Mouse (Mus musculus) MEL (cell line): ENCODE results near the gene Gm49342.

ENCODE experiments used
- CHD2 ChIP-seq: IDR thresholded peaks from 2 replicates; pipeline ENCODE4 v1.6.1; 2011; ENCODE audit warnings: low read length, improper control_type of control experiment
- CTCF ChIP-seq, 3 experiments: IDR thresholded peaks in 2 of 3; conservative IDR thresholded peaks in 1 of 3; 2 replicates each; pipeline ENCODE4 v1.5.1; 2011 to 2012; ENCODE audit warnings: low read length in 3 of 3, low read depth in 2 of 3, mild to moderate bottlenecking in 2 of 3, improper control_type of control experiment in 1 of 3, inconsistent platforms in 1 of 3, mixed read lengths in 1 of 3, moderate library complexity in 1 of 3; ENCODE audit not compliant: control insufficient read depth in 1 of 3, insufficient read depth in 1 of 3, poor library complexity in 1 of 3, severe bottlenecking in 1 of 3
- EP300 ChIP-seq, 2 experiments: IDR thresholded peaks; 2 replicates each; pipeline ENCODE4 v1.6.1; 2011; ENCODE audit warnings: improper control_type of control experiment in 2 of 2, low read length in 2 of 2, low read depth in 1 of 2, mild to moderate bottlenecking in 1 of 2
- MAZ ChIP-seq: IDR thresholded peaks from 2 replicates; pipeline ENCODE4 v1.6.1; 2012; ENCODE audit warnings: low read depth, mild to moderate bottlenecking, inconsistent platforms, low read length, improper control_type of control experiment
- RAD21 ChIP-seq: IDR thresholded peaks from 2 replicates; pipeline ENCODE4 v1.6.1; 2011; ENCODE audit warnings: mild to moderate bottlenecking, low read depth, low read length, improper control_type of control experiment
- TAL1 ChIP-seq: IDR thresholded peaks from 2 replicates; pipeline ENCODE4 v1.6.1; 2012; ENCODE audit warnings: mild to moderate bottlenecking, inconsistent platforms, low read length, moderate library complexity, mixed read lengths
- UBTF ChIP-seq: IDR thresholded peaks from 2 replicates; pipeline ENCODE4 v1.6.1; 2012; ENCODE audit warnings: low read depth, mild to moderate bottlenecking, inconsistent platforms, low read length, improper control_type of control experiment, moderate library complexity, borderline replicate concordance; ENCODE audit not compliant: insufficient read depth
- ZKSCAN1 ChIP-seq: IDR thresholded peaks from 2 replicates; pipeline ENCODE4 v1.6.1; 2012; ENCODE audit warnings: low read depth, mild to moderate bottlenecking, inconsistent platforms, low read length, improper control_type of control experiment, moderate library complexity

DNA sequence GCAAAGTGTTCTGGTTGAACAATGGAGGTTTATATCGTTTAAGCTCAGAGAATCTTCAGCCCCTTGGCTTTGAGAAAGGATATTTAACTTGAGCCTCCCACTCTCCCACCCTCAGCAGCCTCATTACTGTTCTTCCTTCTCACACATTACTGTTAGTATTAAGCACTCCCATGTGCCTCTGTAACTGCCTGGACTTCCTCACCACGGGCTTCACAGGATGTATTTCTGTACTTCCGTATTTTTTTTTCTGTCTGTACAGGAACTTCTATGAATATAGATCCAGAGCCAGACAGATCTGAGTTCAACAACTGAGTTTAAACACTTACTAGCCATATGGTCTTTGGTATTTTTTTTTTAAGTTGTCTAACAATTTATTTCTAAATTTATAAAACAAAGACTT lies 52.8 kb downstream of the Gm49342 start:
- no peak for TF ChIP-seq UBTF
- TF ChIP-seq RAD21: no peak
- no peak for TF ChIP-seq CTCF (IDR thresholded peaks at IDR 0.05 in 2 of 3, conservative IDR thresholded peaks at IDR 0.05 in 1 of 3; ENCODE audit: control insufficient read depth in 1 of 3, insufficient read depth in 1 of 3, low read depth in 2 of 3, low read length in 3 of 3, poor library complexity in 1 of 3, severe bottlenecking in 1 of 3)
- no peak for TF ChIP-seq ZKSCAN1
- no peak for TF ChIP-seq EP300 (IDR thresholded peaks at IDR 0.05; ENCODE audit: low read depth in 1 of 2, low read length in 2 of 2)
- no peak for TF ChIP-seq MAZ
- no peak for TF ChIP-seq TAL1
- no peak for TF ChIP-seq CHD2
